Mouse (Mus musculus) monocyte, adult 5-6 weeks (primary cell): ENCODE results near the gene Slc17a8. TPM values are rescaled to one million over a fixed set of nuclear protein-coding genes. Genes with fewer than 3 reads are reported as not detected.
"Not testable (repeated sequence)": the region's sequence is repeated elsewhere in the genome, so short reads cannot be mapped to it uniquely, and the experiment has no call there.

ENCODE experiments used
- ATAC-seq: fragments of 153-309, 156-312 bp; replicated peaks from 2 replicates; pipeline ENCODE4 v1.8.0; 2017; ENCODE audit warnings: mild to moderate bottlenecking; ENCODE audit not compliant: low TSS enrichment, insufficient number of reproducible peaks, severe bottlenecking, poor library complexity, low FRiP score
- total RNA-seq: library from RNA; stranded (forward); fragments of 200-1000, 200-491, 200-594 nt; gene quantifications from 3 replicates; pipeline ENCODE4 v1.2.3, GENCODE M21; 2017

Gene Slc17a8
- total RNA-seq, 1 experiment from 2014 or later = not detected

DNA sequence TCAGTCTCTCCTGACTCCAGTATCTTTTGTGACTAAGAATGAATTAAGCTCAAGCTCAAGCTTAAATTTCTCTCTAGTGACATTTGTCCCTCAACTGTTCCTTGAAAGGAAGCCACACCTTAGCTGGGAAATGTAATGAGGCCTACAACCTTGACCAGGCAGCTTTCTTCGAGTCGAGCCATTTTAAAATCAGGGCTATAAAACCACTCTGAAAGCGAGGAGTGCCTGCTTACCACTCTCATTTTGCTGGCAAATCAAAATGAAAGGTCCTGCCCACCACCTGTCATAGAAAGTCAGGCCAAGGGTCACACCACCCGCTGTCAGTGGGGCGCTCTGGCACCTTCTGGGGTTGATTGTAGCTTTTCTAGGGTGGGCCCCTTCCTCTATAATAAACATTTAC lies 25.1 kb downstream of the Slc17a8 start:
- ATAC-seq = no peak

DNA sequence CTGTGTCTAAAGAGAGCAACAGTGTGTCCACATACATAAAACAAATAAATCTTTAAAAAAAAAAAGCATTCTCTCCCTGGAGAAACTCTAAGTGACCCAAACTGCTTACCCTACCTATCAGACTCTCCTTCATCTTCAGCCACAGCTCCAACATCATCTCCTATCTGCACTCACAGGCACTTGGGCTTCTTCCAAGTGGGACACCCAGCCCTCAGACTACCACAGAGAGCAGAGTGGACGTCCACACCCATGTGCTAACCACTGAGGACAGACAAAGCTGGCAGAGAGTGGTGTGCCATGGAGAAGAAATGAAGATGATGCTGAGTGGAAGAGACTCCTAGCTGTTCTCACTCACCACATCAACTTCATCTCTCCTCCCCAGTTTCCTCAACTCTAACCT lies 25.5 kb downstream of the Slc17a8 start:
- no peak for ATAC-seq

DNA sequence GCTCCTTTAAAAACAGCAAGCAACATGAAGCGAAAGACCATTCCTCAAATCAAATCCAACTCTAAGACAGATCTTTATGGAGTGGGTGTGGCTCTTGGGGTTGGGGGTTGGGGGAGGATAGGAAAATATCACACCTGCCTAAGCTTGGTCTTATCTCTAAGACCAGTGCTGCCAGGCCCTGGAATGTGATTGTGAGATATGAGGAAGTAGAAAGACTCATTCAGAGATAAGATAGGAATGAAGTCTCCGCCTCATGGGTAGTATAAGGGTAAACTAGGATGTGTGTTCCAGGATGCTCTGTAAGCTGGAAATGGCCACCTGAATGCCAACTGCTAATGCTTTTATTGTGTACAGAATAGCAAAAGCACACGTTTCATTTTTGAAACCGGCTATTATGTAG lies 26.7 kb downstream of the Slc17a8 start:
- no peak for ATAC-seq

DNA sequence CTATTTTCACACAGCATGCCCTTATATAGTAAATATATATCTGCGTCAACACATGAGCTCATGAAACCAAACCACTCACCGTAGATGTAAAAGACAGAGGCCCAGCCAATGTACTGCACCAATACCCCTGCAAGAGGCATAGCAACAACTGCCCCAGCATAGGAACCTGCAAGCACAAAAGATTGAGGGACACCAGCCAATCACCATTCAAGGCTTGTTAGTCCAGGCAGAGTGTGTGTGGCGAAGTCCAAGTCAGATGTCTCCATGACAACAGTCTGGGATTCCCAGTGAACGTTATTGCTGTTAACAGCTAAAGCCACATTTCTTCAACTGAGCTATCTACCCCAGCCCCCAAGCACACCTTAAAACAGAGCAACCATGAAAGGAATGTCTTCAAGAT lies 28.3 kb downstream of the Slc17a8 start:
- no peak for ATAC-seq

DNA sequence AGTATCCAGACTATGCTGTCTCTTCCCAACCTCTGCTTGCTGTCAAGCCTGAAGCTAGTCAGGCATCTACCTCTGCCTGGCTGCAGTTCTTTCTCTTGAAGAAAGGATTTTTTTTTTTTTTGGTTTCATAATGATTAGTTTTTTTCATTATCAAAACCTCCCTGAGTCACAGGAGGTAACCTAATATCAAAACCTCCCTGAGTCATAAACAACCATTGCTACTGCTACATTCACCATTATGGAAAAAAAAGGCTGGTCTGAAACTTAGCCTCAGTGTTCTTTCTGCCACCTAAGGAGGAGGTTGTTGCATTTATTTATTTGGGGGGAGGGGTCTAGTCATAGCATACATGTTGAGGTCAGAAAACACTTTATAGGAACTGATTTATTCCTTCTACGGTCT lies 31.2 kb downstream of the Slc17a8 start:
- ATAC-seq = no peak

DNA sequence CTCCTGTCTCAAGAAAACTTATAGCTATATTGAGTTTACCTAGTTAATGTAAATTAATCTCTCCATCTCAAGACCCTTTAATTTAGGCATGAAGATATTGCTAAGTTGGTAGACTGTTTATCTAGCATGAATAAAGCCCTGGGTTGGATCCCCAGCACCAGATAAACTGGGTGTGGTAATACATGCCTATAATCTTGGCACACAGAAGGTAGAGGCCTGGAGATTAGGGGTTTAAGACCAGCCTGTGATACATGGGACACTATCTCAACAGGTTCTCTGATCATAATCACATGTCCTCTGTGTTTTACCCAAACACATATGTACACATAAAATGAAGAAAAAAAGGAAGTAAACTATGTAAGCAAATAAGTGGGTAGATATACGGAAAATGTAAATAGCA lies 32.3 kb downstream of the Slc17a8 start:
- no peak for ATAC-seq

DNA sequence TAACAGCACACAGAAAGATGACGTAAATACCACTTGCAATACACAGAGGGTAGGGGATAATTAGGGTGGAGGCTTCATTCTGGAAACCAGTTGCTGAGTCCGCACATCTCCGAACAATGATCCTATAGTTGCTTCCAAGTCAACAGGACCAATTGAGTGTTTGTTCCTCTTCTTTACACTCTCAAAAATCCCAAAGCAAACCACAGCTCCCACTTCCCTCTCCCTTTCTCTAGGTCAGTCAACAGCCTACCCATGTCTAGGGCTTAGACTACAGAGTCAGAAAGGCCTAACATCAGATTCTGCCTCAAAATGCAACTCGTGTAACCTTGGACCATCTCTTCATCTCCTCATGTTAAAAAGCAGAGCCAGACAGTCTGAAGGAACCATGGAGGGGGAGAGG lies 36.3 kb downstream of the Slc17a8 start:
- no peak for ATAC-seq

DNA sequence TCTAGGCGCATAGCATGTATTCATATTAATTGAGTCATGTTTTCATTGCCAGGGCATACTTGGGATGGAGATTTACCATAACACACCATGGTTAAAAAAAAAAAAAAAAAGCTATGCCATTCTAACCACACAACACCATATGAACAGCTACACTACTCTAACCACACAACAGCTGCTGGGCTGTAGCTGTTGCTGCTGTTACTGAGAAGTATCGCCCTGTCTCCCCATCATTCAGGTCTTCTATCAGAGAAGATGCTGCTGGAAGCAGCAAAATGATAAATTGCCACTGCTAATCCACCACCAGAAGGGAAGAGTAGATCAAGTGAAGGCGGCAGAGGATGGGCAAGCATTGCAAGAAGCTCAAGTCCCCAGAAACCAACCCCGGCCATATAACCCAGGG lies 42.3 kb downstream of the Slc17a8 start:
- ATAC-seq = no peak

DNA sequence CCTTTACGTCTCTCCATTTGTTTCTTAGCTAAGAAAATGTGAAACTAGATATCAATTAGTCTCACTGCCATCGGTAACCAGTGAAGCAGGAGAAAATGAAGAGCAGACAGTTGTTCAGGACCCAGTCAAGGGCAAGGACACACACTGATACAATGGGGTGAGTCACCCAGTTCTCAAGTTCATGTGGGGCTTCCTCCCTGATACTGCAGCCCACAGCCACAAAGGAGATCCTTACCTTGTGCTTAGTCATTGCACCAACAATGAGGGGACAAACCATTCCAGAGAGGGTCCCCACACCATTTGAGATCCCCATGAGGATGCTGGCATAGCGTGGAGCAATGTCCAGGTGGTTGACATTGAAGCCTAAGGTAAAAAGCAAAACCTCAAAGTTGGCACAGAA lies 43.4 kb downstream of the Slc17a8 start:
- no peak for ATAC-seq

DNA sequence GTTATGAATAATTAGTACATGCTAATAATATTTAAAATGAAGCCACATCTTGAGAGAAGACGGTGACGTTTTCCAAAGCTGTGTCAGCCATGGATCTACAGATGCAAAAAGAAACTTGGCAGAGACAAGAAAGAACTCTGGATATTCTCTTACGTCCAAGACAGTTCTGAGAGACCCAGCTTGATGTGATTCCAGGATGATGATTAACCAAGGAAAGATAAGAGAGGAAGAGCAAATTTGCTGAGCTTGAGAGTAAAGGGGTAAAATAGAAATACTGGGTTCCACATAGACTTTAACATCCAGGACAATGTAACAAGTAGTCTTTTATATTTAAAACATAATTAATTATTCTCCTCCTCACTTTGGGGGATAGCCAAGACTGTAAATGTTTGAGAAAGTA lies 47.6 kb downstream of the Slc17a8 start:
- ATAC-seq = no peak

DNA sequence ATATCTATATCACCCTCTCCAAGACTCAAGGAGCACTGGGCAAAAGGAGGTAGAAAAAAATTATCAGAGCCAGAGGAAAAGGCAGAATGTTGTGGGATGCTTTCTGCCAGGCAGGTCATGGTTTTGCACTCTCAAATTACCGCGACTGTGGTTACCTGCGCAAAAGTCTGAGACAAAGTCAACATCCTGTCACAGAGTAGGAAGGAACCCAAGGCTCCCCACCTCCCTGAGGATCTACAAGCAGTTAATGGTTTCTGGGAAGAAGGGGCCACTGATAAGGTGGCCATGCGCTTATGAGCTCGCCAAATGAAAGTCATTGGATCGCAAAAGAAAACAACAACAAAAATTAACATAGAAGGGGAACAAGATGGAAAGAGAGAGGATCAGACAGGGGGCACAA lies 48.1 kb downstream of the Slc17a8 start:
- ATAC-seq = no peak

DNA sequence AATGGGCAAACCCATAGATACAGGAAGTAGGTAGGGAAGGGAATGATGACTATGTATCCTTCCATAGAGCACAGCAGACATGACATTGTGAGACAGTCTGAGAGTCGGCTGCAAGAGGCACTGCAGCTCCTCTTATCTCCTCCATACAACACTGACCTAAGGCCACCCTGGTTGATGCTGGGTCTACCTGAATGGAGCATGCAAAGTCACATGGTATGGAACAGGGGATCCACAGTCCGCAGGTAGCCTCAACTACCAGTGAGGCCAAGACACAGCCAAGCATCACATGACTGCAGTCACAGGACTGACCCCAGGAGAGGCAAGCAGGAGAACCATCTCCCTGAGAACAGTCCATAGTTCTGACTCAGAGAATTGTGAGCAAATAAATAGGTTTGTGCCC lies 53.7 kb downstream of the Slc17a8 start:
- no peak for ATAC-seq

DNA sequence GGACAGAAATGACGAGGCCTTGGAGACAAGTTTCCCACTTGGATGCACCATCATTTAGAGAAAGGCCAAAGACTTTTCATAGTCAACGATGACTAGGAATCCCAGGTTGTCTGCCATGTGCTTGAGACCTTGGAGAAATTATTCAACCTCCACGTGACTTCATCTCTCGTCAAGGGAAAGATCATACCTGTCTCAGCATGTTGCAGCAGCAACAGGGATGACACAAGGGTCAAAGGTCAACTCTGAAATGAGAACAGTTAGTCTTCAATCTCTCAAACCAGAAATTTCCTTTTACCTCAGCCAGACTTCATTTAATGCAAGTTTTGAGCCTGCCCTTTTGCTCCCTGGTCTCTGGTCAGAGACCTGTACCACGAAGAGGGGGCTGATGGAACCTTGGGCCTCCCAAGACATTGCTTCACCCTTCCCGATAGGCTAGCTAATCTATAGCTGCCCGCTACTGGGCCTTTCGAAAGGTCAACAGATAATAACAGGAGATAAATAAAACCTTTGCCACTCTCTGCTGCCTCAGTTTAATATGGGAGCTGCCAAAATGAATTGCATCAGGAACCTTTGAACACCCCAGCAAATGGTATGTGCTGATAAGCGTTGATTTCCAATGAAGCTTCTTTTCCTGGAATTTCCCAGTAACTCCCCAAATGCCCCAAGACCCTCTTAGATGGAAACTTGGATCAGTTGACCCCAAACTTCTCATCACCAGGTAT lies 55.6 kb downstream of the Slc17a8 start:
- ATAC-seq = no peak

DNA sequence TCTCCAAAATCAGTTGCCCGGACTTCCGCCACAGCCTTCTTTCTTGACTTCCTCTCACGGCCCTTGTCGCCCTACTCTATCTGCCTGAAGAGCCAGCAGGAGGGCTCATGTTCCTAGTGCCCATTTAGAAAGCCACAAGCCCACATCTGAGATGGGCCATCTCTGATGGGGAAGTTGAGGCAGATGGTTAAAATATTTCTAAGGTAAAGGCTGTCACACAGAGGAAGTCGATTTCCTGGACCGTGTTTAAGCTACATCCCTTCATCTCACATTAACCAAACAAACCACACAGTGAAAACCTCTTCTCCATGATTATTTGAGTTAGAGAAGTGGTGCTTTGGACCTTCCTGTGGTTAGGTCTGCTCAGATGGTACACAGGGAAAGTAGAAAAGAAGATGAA lies 58.9 kb downstream of the Slc17a8 start:
- no peak for ATAC-seq

DNA sequence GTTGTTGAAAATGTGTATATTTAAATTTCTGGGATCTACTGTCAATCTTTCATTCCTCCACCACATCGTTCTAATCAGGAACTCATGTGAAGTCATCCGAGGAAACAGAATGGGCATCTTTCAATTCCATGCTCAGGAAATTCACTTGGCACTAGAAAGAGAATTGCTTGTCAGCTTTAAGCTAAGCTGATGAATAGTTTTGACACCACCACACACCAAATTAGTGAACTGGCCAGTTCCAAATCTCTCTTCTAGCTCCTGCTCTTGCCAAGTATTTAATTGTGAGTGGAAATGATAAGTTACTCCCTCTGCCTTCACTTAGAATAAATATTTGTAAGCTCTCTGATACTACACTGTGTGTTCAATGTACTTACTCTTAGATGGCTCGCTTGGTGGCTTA lies 61.7 kb downstream of the Slc17a8 start:
- no peak for ATAC-seq

DNA sequence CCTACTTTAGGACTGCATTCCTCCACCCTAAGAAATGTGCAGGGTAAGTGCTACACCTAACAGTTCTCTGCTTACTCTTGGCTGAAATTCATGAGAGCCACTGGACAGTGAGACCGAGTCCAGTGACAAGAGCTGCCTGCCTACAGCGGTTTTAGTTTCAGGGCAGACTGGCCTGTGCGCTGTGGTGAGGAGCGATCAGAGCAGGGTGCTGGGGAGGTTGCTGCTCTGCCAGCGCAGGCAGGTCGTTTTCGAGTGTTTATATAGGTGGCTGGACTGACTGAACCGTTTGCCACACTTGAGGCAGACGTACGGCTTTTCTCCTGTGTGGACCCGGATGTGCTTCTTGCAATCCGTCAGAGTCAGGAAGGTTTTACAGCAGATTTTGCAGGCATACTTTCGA lies 66.2 kb downstream of the Slc17a8 start:
- not testable (repeated sequence) for ATAC-seq

DNA sequence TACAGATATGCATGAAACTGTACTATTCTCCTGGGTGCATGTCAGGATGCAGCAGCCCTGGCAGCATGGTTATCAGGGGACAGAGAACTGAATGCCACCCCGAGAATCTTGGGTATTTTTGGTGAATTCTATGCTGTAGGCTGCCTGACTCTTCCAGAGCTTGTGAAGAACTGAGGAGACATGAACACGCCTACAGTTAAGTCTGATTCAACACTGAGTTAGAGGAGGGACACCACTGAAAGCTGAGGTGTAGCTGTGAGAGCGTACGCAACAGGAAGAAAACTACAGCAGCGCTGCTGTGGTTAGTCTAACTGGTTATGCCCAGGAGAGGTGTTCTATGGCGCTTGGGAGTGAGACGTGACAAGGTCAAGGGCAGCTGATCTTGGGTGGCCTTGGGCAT lies 67.2 kb downstream of the Slc17a8 start:
- not testable (repeated sequence) for ATAC-seq

DNA sequence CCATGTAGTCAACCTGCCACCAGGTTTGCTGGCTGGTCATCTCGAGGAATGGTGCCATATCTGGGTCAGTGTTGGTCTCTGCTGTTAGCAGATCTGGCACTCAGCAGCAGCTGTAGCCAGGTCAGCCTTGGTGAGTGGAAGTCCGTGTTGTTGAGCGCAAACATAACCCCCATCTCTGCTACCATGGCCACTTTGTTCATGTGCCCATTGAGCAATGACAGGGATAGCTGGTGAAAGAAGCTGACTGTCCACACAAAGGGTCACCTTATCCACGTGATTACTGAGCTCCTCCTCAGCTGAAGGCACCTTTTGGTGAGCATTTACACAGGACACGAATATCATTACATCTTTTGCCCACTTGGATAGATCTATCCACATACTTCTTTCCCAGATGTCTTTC lies 68.0 kb downstream of the Slc17a8 start:
- no peak for ATAC-seq

DNA sequence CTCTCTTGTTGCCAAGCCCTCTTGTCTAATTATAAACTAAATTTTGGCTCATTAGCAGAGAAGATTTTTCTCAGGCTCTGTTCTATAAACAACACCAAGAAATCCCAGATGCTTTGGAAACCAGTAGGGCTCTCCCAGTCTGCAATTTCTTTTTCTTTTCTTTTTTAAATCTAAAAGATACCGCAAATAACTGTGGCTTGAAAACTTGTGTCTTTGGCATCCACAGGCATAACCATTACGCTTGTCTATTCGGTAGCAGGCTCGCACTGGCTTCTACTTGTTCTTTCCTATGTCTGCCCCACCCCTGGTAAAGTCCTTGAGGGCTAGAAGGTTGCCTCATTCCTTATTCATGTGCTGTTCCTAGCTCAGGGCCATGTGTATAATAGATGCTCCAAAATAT lies 69.4 kb downstream of the Slc17a8 start:
- no peak for ATAC-seq

DNA sequence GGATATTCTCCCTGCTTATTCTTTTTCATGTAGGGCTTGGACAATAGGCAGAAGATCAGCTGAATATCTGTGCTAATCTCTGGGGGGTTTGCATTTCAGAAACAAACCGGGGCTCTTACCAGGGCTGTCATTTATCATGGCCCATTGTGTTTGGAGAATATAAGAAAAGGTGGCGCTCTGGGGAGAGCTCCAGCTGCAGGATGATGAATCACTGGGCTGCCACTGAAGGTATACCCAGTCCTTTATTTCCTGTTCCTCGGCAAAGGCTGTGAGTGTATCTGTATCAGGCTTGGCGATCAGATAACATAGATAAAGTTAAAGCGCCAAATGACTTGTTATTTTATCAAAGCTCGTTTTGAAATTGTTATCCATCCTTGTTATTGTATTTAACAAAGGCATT lies 73.0 kb downstream of the Slc17a8 start:
- ATAC-seq = no peak

DNA sequence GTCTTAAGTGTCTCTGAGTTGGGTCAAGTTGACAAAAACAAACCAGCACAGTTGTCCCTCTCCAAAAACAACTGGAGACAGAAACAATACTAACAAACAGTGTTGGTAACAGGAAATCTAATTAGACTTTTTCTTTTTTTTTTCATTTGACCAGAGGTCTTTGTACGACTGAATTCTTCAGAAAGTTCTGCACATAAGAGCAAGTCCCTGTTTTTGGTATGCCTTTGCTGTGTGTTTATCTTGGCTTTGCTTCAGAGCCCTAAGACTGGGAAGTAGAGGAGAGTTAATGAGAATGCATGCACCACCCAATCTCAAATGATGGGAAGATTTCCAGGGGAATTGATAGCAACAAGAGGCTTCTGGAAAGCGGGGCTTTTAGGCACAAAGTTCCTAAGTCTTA lies 74.1 kb downstream of the Slc17a8 start:
- ATAC-seq = no peak
